Mouse (Mus musculus) G1E (cell line): ENCODE data around the gene Sh3pxd2b. TPM values are rescaled to one million over a fixed set of nuclear protein-coding genes. Genes with fewer than 3 reads are reported as not detected.

Experiments
- ATAC-seq: 2 replicates; pipeline ENCODE4 v1.8.0; 2016; ENCODE audit warnings: mild to moderate bottlenecking; ENCODE audit not compliant: insufficient number of reproducible peaks, poor library complexity, low FRiP score, severe bottlenecking; ENCODE audit errors: extremely low read depth
- DNase-seq: peaks from one replicate; pipeline ENCODE4 v3.0.0; 2012; ENCODE audit warnings: low spot score
- H3K27me3 ChIP-seq: 2 replicates; pipeline ENCODE4 v1.6.1; 2012; ENCODE audit warnings: mild to moderate bottlenecking, low read length, inconsistent platforms; ENCODE audit not compliant: insufficient read depth
- H3K36me3 ChIP-seq: replicated peaks from 2 replicates; pipeline ENCODE3; 2012; ENCODE audit warnings: mild to moderate bottlenecking, inconsistent platforms
- H3K4me1 ChIP-seq: 2 replicates; pipeline ENCODE4 v1.6.1; 2012; ENCODE audit warnings: low read depth, low read length, inconsistent platforms, mixed read lengths; ENCODE audit not compliant: insufficient read depth
- H3K4me3 ChIP-seq: 2 replicates; pipeline ENCODE4 v1.5.1; 2012; ENCODE audit warnings: low read depth, mild to moderate bottlenecking, inconsistent platforms, low read length, moderate library complexity, mixed read lengths
- H3K9me3 ChIP-seq: replicated peaks from 2 replicates; pipeline ENCODE4 v1.6.1; 2012; ENCODE audit warnings: inconsistent platforms
- CTCF ChIP-seq: IDR thresholded peaks from 2 replicates; pipeline ENCODE4 v1.5.1; 2012; ENCODE audit warnings: low read depth, low read length, inconsistent platforms, mixed read lengths
- GATA1 ChIP-seq: IDR thresholded peaks from 2 replicates; pipeline ENCODE4 v1.6.1; 2012; ENCODE audit warnings: borderline replicate concordance, low read length, inconsistent platforms, mixed read lengths
- GATA2 ChIP-seq: IDR thresholded peaks from 2 replicates; pipeline ENCODE4 v1.6.1; 2012; ENCODE audit warnings: low read depth, low read length, inconsistent platforms, borderline replicate concordance
- POLR2AphosphoS5 ChIP-seq: IDR thresholded peaks from 2 replicates; pipeline ENCODE4 v1.6.1; 2012; ENCODE audit warnings: low read depth, low read length, inconsistent platforms; ENCODE audit not compliant: insufficient replicate concordance
- TAL1 ChIP-seq: conservative IDR thresholded peaks from 2 replicates; pipeline ENCODE4 v1.6.1; 2012; ENCODE audit warnings: low read depth, low read length, inconsistent platforms, mixed read lengths
- polyA plus RNA-seq: library from polyadenylated mRNA; stranded (reverse); fragments of >175 nt; gene quantifications from 2 replicates; pipeline ENCODE4 v1.2.3, GENCODE M21; 2012
- total RNA-seq, 2 experiments: library from RNA; stranded (forward) in 1 of 2; stranded (reverse) in 1 of 2; fragments of 200-1000 nt in 1 of 2; fragments of >200 nt in 1 of 2; fragmentation: Nextera tagmentation in 1 of 2; gene quantifications; 2 replicates each; pipeline ENCODE4 v1.2.3; 2014 to 2017

Gene Sh3pxd2b
- total and polyA plus RNA-seq, 3 experiments, result 0.16 TPM; not detected in 2

DNA sequence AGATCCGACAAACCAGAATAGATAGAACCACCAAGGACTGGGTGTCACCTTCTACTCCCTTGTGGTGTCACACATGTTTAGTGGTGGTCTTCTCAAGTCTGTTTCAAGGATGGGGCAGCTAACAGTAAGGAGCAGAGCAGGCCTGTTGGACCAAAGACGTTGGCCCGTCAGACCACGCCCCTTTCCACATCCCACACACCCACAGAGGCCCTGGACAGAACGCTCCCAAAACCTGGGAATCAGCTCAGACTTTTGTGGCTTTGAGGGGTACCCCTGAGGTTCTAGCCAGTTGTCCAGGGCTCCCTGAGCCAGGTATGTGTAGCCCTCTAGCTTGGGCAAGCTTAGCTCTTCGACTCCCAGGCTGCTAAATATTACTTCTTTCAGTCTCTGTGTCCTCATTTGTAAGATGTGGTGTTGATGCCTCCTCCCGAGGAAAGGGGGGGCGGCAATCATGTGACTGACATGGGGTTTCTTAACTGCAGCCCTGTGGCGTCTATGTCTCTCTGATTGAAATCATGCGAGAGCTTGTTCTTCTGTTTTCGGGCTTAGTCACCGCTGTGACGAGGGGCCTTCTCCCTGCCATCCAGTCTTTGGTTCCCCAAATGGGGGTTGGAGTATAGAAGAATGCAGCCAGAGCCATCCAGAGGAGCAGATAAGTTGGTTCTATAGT is 1.8 kb downstream of the Sh3pxd2b start:
- no peak for DNase-seq
- 0 out of 2 replicates have a peak, but pooled peaks cover 2% of the 10 kb centered on the region for H3K4me1 ChIP-seq

DNA sequence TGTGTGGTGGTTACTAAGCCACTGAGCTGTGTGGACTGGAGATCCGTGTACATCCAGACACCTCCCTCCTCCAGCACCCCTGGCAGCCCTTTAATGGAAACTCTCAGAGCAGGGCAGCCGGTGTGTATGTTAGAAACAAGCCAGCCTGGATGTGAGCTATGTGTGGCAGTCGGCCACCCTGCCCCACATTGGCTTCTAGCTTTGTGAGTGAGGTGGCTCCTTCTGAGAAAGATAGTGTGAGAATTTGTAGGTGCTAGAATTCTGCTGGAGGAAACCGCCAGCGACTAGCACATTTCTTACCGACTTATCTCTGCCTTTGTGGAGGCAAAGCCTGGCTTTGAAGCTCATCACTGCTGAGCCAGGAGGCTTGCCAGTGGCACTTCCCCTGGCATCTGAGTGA is 5.3 kb downstream of the Sh3pxd2b start:
- H3K9me3 ChIP-seq, result no peaks in the 10 kb centered on the region
- ATAC-seq (no peak), DNase-seq (no peak)
- TF ChIP-seq POLR2AphosphoS5 (no peak), TAL1 (no peak), CTCF (no peak), GATA2 (no peak), GATA1 (no peak)
- no peaks in the 10 kb centered on the region; the same call in 1 of the 2 replicates for H3K4me1 ChIP-seq
- peaks cover 40% of the 10 kb centered on the region for H3K27me3 ChIP-seq
- H3K4me3 ChIP-seq, result no peak overlapping the region
- H3K36me3 ChIP-seq, result no peaks in the 10 kb centered on the region

More for the DNA sequence above, 1.8 kb downstream of the Sh3pxd2b start:
- no peak for TF ChIP-seq TAL1
- no peak for TF ChIP-seq GATA1
- no peak for TF ChIP-seq GATA2
- TF ChIP-seq CTCF, result no peak
- TF ChIP-seq POLR2AphosphoS5, result no peak
- ATAC-seq, result no peak
- H3K27me3 ChIP-seq, result peaks cover 44% of the 10 kb centered on the region
- no peaks in the 10 kb centered on the region for H3K9me3 ChIP-seq
- H3K36me3 ChIP-seq, result no peaks in the 10 kb centered on the region
- no peak overlapping the region for H3K4me3 ChIP-seq

DNA sequence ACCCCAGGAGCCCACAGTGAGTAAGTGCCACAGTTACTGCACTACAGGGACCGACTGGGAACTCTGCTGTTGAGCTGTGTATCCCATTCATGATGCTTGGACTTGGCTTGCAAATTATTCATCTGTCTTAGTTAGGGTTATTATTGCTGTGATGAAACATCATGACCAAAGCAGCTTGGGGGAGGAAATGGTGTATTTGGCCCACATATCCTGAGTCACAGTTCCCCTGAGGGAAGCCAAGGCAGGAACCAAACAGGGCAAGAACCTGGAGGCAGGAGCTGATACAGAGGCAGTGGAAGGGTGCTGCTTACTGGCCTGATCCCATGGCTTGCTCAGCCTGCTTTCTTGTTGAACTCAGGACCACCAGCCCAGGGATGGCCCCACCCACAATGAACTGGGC is 7.8 kb downstream of the Sh3pxd2b start:
- ATAC-seq (no peak), DNase-seq (no peak)
- Histone ChIP-seq H3K4me3 (no peak overlapping the region), H3K4me1 (no peaks in the 10 kb centered on the region; the same call in 1 of the 2 replicates), H3K9me3 (no peaks in the 10 kb centered on the region), H3K27me3 (peaks cover 45% of the 10 kb centered on the region), H3K36me3 (no peaks in the 10 kb centered on the region)
- TF ChIP-seq POLR2AphosphoS5, result no peak

DNA sequence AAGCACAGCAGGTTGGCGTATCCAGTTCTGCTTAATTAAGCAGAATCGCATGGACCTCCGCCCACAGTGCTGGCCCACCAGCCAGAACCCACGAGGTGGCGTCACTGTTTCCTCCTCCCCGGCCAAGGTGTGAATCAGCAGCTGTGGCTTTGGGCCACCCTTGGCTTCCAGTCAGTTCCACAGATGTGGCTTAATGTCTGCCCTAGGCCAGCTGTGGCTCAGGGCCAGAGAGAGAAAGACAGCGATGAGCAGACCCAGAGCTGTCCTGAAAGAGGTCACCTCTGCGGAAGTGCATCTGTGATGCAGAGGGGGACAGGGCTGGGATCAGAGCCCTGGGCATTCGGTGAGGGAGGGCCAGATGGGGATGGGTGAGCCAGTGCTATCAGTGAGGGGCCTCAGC is 10.1 kb downstream of the Sh3pxd2b start:
- no peak overlapping the region for H3K4me3 ChIP-seq
- H3K4me1 ChIP-seq, result no peaks in the 10 kb centered on the region; the same call in 1 of the 2 replicates
- no peak for TF ChIP-seq GATA1
- TF ChIP-seq TAL1, result no peak
- TF ChIP-seq POLR2AphosphoS5, result no peak
- no peak for TF ChIP-seq GATA2
- TF ChIP-seq CTCF, result no peak
- no peaks in the 10 kb centered on the region for H3K9me3 ChIP-seq
- ATAC-seq, result no peak
- DNase-seq, result no peak
- H3K36me3 ChIP-seq, result no peaks in the 10 kb centered on the region
- peaks cover 40% of the 10 kb centered on the region for H3K27me3 ChIP-seq

DNA sequence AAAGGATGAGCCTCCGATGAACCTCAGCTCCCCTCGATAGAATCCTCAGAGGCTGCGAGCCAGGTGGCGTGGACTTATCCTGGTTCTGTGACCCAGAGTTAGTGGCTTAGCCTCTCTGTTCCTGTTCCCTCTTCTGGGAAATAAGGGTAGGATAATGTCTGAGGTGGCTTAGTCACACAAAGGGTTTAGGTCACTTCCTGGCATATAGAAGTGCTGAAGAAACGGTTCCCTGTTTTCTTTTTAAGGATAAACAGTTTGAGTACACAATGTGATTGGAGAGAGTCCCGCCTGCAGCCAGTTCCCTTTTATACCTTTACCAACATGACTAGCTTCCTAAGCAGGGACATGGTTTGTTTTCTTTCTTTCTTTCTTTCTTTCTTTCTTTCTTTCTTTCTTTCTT is 10.8 kb downstream of the Sh3pxd2b start:
- ATAC-seq, result no peak
- no peak for DNase-seq
- TF ChIP-seq GATA1, result no peak
- no peak for TF ChIP-seq TAL1
- no peak for TF ChIP-seq GATA2
- no peak for TF ChIP-seq POLR2AphosphoS5
- TF ChIP-seq CTCF, result no peak

DNA sequence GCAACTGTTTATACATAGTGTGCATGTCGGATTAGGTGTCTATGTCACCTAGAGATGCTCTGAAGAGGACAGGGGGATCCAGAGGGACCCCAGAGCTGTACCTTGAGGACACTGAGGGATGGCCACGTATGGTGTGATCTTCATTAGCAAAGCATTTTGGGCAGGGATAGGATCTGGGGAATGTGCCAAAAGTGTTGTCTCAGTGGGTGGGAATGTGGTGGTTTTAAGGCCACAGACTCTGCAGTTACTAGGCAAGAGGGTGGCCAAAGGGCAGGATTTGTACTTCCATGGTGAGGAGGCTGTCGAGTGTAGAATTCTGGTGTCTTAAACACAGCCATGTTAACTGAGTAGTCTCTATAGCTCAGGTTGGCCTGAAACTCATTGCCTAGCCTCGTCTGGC is 11.9 kb downstream of the Sh3pxd2b start:
- H3K4me3 ChIP-seq, result no peak overlapping the region
- H3K27me3 ChIP-seq, result peaks cover 36% of the 10 kb centered on the region
- H3K4me1 ChIP-seq, result no peaks in the 10 kb centered on the region; the same call in 1 of the 2 replicates
- DNase-seq (no peak), ATAC-seq (no peak)
- no peaks in the 10 kb centered on the region for H3K36me3 ChIP-seq
- H3K9me3 ChIP-seq, result no peaks in the 10 kb centered on the region
- TF ChIP-seq GATA2, result no peak
- no peak for TF ChIP-seq POLR2AphosphoS5
- TF ChIP-seq GATA1, result no peak
- no peak for TF ChIP-seq CTCF
- no peak for TF ChIP-seq TAL1

More for the DNA sequence above, 10.8 kb downstream of the Sh3pxd2b start:
- H3K27me3 ChIP-seq, result peaks cover 34% of the 10 kb centered on the region
- H3K9me3 ChIP-seq, result no peaks in the 10 kb centered on the region
- no peaks in the 10 kb centered on the region; the same call in 1 of the 2 replicates for H3K4me1 ChIP-seq
- no peaks in the 10 kb centered on the region for H3K36me3 ChIP-seq
- H3K4me3 ChIP-seq, result no peak overlapping the region
